Mouse (Mus musculus) liver, adult 10 weeks (tissue): ENCODE results near the gene Cst3. TPM values are rescaled to one million over a fixed set of nuclear protein-coding genes. Genes with fewer than 3 reads are reported as not detected.

Source experiments
- polyA plus RNA-seq: library from polyadenylated mRNA; stranded (reverse); fragments of 350-450 nt; fragmentation: Illumina TruSeq; extraction: RNeasy Lipid Tissue Mini Kit (QIAGEN cat#74804); gene quantifications from one replicate; pipeline ENCODE4 v1.2.3, GENCODE M21; 2014; ENCODE audit warnings: low read depth, low replicate concordance

The Cst3 gene
- 30.6 TPM for polyA plus RNA-seq

DNA sequence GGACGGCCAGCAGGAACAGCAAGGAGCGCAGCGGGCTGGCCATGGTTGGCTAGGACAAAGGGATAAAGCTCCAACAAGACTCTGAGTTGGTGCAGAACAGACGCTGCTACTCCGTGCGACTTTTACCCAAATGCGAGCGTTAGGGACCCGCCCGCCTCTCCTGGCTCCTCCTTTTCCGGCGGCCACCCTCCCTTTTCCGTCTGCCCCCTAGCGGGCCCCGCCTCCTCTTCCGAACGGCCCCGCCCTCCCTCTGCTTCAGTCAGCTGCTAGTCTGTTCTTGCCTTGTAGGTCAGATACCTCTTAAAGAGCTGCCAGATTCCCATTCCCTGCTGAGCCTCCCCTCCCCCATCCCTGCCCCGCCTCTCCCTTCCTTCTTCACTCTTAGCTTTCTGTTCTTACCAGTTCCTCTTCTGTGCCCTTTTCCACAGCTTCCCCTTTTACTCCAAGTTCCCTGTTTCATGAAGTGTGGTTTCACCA lies at the start of gene Cst3:
Gene Cst3 (minus strand): TSS at position 358 of the 477 bp plus-strand sequence.

DNA sequence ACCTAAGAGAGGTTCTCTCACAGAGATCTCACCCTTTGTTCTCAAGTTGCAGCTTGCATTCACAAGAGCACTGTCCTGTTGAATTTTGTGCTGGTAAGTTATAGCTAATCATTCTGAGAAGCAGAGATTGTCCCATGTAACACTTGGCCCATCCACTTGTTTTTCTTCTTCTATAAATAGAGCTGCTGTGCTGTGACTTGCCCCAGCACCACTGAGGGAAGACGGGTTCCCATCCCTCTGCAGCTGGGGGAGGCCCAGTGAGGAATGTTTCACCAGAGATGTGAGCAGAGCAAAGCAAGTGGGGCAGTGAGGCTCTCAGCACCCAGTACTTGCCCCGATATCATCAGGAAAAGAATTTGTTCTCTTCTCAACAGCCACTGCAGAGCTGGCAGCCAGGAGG lies 10.5 kb downstream of the Cst3 start, which contains the start of gene 9230104L09Rik:
Gene 9230104L09Rik (minus strand): TSS at position 73 of the 400 bp plus-strand sequence.

DNA sequence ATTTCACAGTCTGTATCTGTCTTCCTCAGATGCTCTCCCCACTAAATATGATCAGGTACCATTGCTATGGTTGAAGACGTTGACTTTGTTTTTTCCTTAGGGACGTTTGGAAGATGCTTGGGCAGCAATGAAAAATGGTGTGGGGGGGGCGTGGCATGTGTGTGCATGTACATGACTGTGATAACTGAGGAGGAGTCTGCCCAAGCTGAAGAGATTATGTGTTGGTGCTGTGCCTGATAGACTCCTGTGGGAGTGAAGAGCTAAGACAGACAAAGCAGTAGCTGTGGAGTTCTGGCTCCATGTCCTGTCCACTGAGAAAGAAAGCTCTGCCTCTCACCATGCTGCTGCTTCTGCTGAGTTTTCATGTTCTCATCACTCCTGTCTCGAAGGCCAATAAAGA lies 40.6 kb downstream of the Cst3 start, which contains the start of gene Cst9:
Gene Cst9 (plus strand): TSS at position 236 of the 400 bp plus-strand sequence.

Other genes with a start within 250 kb of the Cst3 start
- gene Nxt1, start 203.1 kb downstream of the Cst3 start, polyA plus RNA-seq, result 5.0 TPM
- 46.1 TPM for gene Gzf1, start 194.7 kb downstream of the Cst3 start, polyA plus RNA-seq
- 2.3 TPM for gene Napb, start 143.2 kb downstream of the Cst3 start, polyA plus RNA-seq
- not detected for gene Cstl1, start 125.3 kb downstream of the Cst3 start, polyA plus RNA-seq
- not detected for gene Cst11, start 104.2 kb downstream of the Cst3 start, polyA plus RNA-seq
- not detected for gene 8030411F24Rik, start 93.7 kb downstream of the Cst3 start, polyA plus RNA-seq
- not detected for gene Cst12, start 86.3 kb downstream of the Cst3 start, polyA plus RNA-seq
- gene Cst8, start 76.9 kb downstream of the Cst3 start, polyA plus RNA-seq, result not detected
- not detected for gene Cst13, start 55.6 kb downstream of the Cst3 start, polyA plus RNA-seq
- gene Cst9, start 40.5 kb downstream of the Cst3 start, polyA plus RNA-seq, result not detected
- not detected for gene 9230104L09Rik, start 10.7 kb downstream of the Cst3 start, polyA plus RNA-seq
- not detected for gene Gm1330, start 127.6 kb upstream of the Cst3 start, polyA plus RNA-seq
- not detected for gene Gm10750, start 141.5 kb upstream of the Cst3 start, polyA plus RNA-seq